Mouse (Mus musculus) erythroblast, embryonic 14.5 days (primary cell): ENCODE results near the gene Tor2a.

ENCODE experiments used
- GATA1 ChIP-seq: IDR thresholded peaks from 2 replicates; pipeline ENCODE4 v1.6.1; 2012; ENCODE audit warnings: low read length, inconsistent platforms, mixed read lengths
- TAL1 ChIP-seq: IDR thresholded peaks from 3 replicates; pipeline ENCODE4 v1.6.1; 2012; ENCODE audit warnings: low read length, inconsistent platforms, mixed read lengths

DNA sequence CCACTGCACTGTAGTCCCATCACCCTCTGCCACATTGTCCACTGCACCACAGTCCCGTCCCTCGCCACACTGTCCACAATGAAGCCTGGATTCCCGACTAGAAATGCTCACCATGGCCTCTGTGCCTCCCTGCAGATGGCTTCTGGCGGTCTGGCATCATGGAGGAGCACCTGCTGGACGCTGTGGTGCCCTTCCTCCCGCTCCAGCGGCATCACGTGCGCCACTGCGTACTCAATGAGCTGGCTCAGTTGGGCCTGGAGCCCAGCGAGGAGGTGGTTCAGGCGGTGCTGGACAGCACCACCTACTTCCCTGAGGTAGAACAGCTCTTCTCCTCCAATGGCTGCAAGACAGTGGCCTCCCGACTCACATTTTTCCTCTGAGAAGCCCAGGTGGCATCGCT, 4.3 kb downstream of the Tor2a start:
- no peak for TF ChIP-seq GATA1
- TF ChIP-seq TAL1 = no peak
